Mouse (Mus musculus): ENCODE data around the gene Amz1. TPM values are rescaled to one million over a fixed set of nuclear protein-coding genes. Genes with fewer than 3 reads are reported as not detected.

The Amz1 gene
- total and polyA plus RNA-seq, 3 experiments: 7.5 to 12.4 (median 8.3) TPM

- no peaks in the 10 kb centered on the region for H3K4me1 ChIP-seq (ENCODE audit: control insufficient read depth in 1 of 2, insufficient read depth in 2 of 2)
- no peak overlapping the region for H3K4me3 ChIP-seq (replicated peaks in 1 of 3; ENCODE audit: low read depth in 2 of 3, low read length in 2 of 3, poor library complexity in 1 of 3)
- H3K27ac ChIP-seq (ENCODE audit: insufficient read depth, low read depth): no peak overlapping the region
- dilution Hi-C loops (cut with MboI; ENCODE audit: extremely low pct_ligation_motif_present, extremely low pct_unique_long_range_greater_than_20kb, low sequenced_read_pairs) (no loop called here), in situ Hi-C loops (cut with MboI; ENCODE audit: low pct_ligation_motif_present, low pct_unique_long_range_greater_than_20kb, low sequenced_read_pairs) (no loop called here)
- no peak overlapping the region for H3K9ac ChIP-seq (ENCODE audit: insufficient read depth, low read depth)
- no peaks in the 10 kb centered on the region for H3K27me3 ChIP-seq (replicated peaks)
- peaks cover 2% of the 10 kb centered on the region for H3K9me3 ChIP-seq (replicated peaks; ENCODE audit: low read length)
- H3K36me3 ChIP-seq (replicated peaks in 1 of 2; ENCODE audit: control insufficient read depth in 1 of 2, insufficient read depth in 1 of 2, low read length in 1 of 2): peaks cover 0 to 11% of the 10 kb centered on the region in 2 experiments
- DNase-seq (ENCODE audit: extremely low read depth): no peak
- TF ChIP-seq IRF4 (IDR thresholded peaks at IDR 0.05; ENCODE audit: low read depth, low read length) (no peak), TCF12 (IDR thresholded peaks at IDR 0.05; ENCODE audit: low read depth, low read length) (no peak), ZC3H11A (IDR thresholded peaks at IDR 0.05; ENCODE audit: low read depth, low read length) (no peak), SIN3A (IDR thresholded peaks at IDR 0.05; ENCODE audit: low read length) (no peak), POLR2A (IDR thresholded peaks at IDR 0.05; ENCODE audit: low read depth, low read length) (no peak), PAX5 (IDR thresholded peaks at IDR 0.05; ENCODE audit: low read length) (no peak), MYC (IDR thresholded peaks at IDR 0.05; ENCODE audit: low read depth, low read length) (no peak), USF2 (conservative IDR thresholded peaks at IDR 0.05; ENCODE audit: low read depth, low read length) (no peak), NRF1 (IDR thresholded peaks at IDR 0.05; ENCODE audit: low read depth, low read length) (no peak), ETS1 (conservative IDR thresholded peaks at IDR 0.05; ENCODE audit: low read depth, low read length) (no peak), MAX (IDR thresholded peaks at IDR 0.05; ENCODE audit: low read length) (no peak)
- H3K4me2 ChIP-seq (ENCODE audit: insufficient read depth, low read depth, poor library complexity, severe bottlenecking): no peak overlapping the region
- H3K79me2 ChIP-seq (replicated peaks; ENCODE audit: control insufficient read depth, extremely low read depth, insufficient read depth, poor library complexity, severe bottlenecking): no peaks in the 10 kb centered on the region
Measured at GRCm38 (mm10) chr5:140790937-140791877, 67.3 kb downstream of the Amz1 start.

GRCm38 (mm10) chr5:140792233-140792632, 68.3 kb downstream of the Amz1 start:
- TF ChIP-seq ZC3H11A (IDR thresholded peaks at IDR 0.05; ENCODE audit: low read depth, low read length) (no peak), E2F4 (IDR thresholded peaks at IDR 0.05; ENCODE audit: insufficient replicate concordance, low read depth, low read length) (no peak), MXI1 (IDR thresholded peaks at IDR 0.05; ENCODE audit: low read depth, low read length) (no peak), HCFC1 (IDR thresholded peaks at IDR 0.05; ENCODE audit: low read depth, low read length) (no peak), RAD21 (IDR thresholded peaks at IDR 0.05; ENCODE audit: low read depth, low read length) (no peak), ZNF384 (IDR thresholded peaks at IDR 0.05; ENCODE audit: low read depth, low read length) (no peak), JUND (conservative IDR thresholded peaks at IDR 0.05; ENCODE audit: low read depth, low read length) (no peak), USF2 (conservative IDR thresholded peaks at IDR 0.05; ENCODE audit: low read depth, low read length) (no peak), MAZ (IDR thresholded peaks at IDR 0.05; ENCODE audit: low read depth, low read length) (no peak), CHD2 (IDR thresholded peaks at IDR 0.05; ENCODE audit: low read length) (no peak), EP300 (IDR thresholded peaks at IDR 0.05; ENCODE audit: low read length) (no peak), IRF4 (IDR thresholded peaks at IDR 0.05; ENCODE audit: low read depth, low read length) (no peak), MYC (IDR thresholded peaks at IDR 0.05; ENCODE audit: low read depth, low read length) (no peak), TCF12 (IDR thresholded peaks at IDR 0.05; ENCODE audit: low read depth, low read length) (no peak)
- H3K4me1 ChIP-seq (ENCODE audit: control insufficient read depth in 1 of 2, insufficient read depth in 2 of 2): no peaks in the 10 kb centered on the region
- no peak overlapping the region for H3K4me3 ChIP-seq (replicated peaks in 1 of 3; ENCODE audit: low read depth in 2 of 3, low read length in 2 of 3, poor library complexity in 1 of 3)
- peaks cover 0 to 7% of the 10 kb centered on the region in 2 experiments for H3K36me3 ChIP-seq (replicated peaks in 1 of 2; ENCODE audit: control insufficient read depth in 1 of 2, insufficient read depth in 1 of 2, low read length in 1 of 2)
- H3K79me2 ChIP-seq (replicated peaks; ENCODE audit: control insufficient read depth, extremely low read depth, insufficient read depth, poor library complexity, severe bottlenecking): no peaks in the 10 kb centered on the region
- H3K27ac ChIP-seq (ENCODE audit: insufficient read depth, low read depth): no peak overlapping the region
- no peaks in the 10 kb centered on the region for H3K27me3 ChIP-seq (replicated peaks)
- no peak overlapping the region for H3K4me2 ChIP-seq (ENCODE audit: insufficient read depth, low read depth, poor library complexity, severe bottlenecking)
- no peak overlapping the region for H3K9ac ChIP-seq (ENCODE audit: insufficient read depth, low read depth)
- no peak for DNase-seq (ENCODE audit: extremely low read depth)
- peaks cover 4% of the 10 kb centered on the region for H3K9me3 ChIP-seq (replicated peaks; ENCODE audit: low read length)
- dilution Hi-C loops (cut with MboI; ENCODE audit: extremely low pct_ligation_motif_present, extremely low pct_unique_long_range_greater_than_20kb, low sequenced_read_pairs): no loop called here
- in situ Hi-C loops (cut with MboI; ENCODE audit: low pct_ligation_motif_present, low pct_unique_long_range_greater_than_20kb, low sequenced_read_pairs): no loop called here
